20 mouse cellular contexts compared by ENCODE assay signal in genomic region chr10:45262126-45262525, GRCm38 (mm10).
"Had no signal": no experiment of that assay in that cellular context is flagged by ENCODE, and none has a peak within 500 bp of the region (broad histone marks: within the 10 kb centered on the region; RNA-seq: fewer than 3 reads in every experiment).

No protein-coding gene starts in this region.

- H3K36me3 ChIP-seq: lung, embryonic 15.5 days; midbrain, embryonic 10.5 days; midbrain, embryonic 12.5 days; neural tube, embryonic 13.5 days; neural tube, embryonic 15.5 days had no signal

- ATAC-seq: liver, postnatal 0 days; lung, postnatal 0 days; midbrain, embryonic 16.5 days had no signal

- H3K4me3 ChIP-seq: lung, embryonic 15.5 days; midbrain, embryonic 10.5 days; midbrain, embryonic 12.5 days; myocyte; neural tube, embryonic 13.5 days; neural tube, embryonic 15.5 days had no signal

- H3K27me3 ChIP-seq: lung, embryonic 15.5 days; midbrain, embryonic 12.5 days; neural tube, embryonic 13.5 days; neural tube, embryonic 15.5 days had no signal

- H3K4me1 ChIP-seq: lung, embryonic 15.5 days; midbrain, embryonic 10.5 days; midbrain, embryonic 12.5 days; neural tube, embryonic 13.5 days; neural tube, embryonic 15.5 days had no signal

- H3K27ac ChIP-seq: lung, embryonic 15.5 days; midbrain, embryonic 10.5 days; midbrain, embryonic 12.5 days; neural tube, embryonic 13.5 days; neural tube, embryonic 15.5 days had no signal

- H3K9ac ChIP-seq: liver, postnatal 0 days; lung, embryonic 15.5 days; midbrain, embryonic 12.5 days; neural tube, embryonic 13.5 days; neural tube, embryonic 15.5 days had no signal

- DNase-seq: liver, postnatal 0 days; lung, adult 2 months; lung, postnatal 4 days; midbrain, embryonic 14.5 days; retina, postnatal 1 day; right cerebral cortex, adult 18-20 months; right cerebral cortex, postnatal 25 days; right cerebral cortex, postnatal 4 days; spleen, adult 18-20 months; thymus, adult 18-20 months; thymus, postnatal 25 days; thymus, postnatal 4 days had no signal

- H3K9me3 ChIP-seq: lung, embryonic 15.5 days; midbrain, embryonic 10.5 days; midbrain, embryonic 12.5 days; neural tube, embryonic 13.5 days; neural tube, embryonic 15.5 days had no signal

- H3K4me2 ChIP-seq: lung, embryonic 15.5 days; midbrain, embryonic 12.5 days; neural tube, embryonic 13.5 days; neural tube, embryonic 15.5 days had no signal
